Mouse (Mus musculus) spleen, postnatal 36 days (tissue): Measurements from ENCODE around the gene Peli3.
A peak's percentile ranks its signal among the peaks of the same experiment; 100 is the strongest.
"Not testable (repeated sequence)": the region's sequence is repeated elsewhere in the genome, so short reads cannot be mapped to it uniquely, and the experiment has no call there.

Source experiments
- DNase-seq, 2 experiments: peaks; one replicate each; pipeline ENCODE4 v3.0.0; 2022; ENCODE audit warnings: low spot score in 2 of 2, mixed read lengths in 1 of 2

Gene Peli3

DNA sequence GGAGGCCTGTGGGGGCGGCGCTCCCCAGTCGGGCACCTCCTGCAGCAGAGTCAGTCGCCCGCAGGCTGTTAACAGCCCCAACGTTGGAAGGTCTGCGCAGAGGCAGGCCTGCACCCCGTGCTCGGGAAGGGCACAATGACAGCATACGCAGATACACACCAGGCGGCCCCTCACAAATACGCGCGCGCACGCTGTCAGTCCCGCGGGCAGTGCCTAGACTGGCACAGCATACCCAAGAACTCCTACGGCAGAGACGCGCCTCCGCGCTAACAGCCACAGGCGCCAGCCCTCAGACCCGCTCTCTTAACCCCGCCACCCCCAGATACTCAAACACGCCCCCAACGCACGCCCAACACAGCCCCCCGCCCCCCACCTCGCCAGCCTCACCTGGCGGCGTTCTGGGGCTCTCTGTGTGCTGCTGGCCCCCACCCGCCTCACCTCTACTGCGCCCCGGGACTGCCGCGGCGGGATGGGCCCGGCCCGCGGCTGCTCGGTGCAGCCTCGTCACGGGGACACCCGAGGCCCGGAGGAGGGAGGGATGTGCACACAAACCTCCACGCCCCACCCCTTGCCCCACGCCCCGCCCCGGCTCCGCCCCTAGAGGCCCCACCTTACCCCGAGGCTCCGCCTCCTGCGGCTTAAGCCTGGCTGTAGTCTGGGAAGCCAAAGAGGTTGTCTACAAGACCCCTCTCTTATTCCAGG is at the start of gene Peli3:
Gene Peli3, minus strand, starts transcription at position 577 of the 702 bp plus-strand sequence.
- peak; percentile 75 to 80 for DNase-seq

DNA sequence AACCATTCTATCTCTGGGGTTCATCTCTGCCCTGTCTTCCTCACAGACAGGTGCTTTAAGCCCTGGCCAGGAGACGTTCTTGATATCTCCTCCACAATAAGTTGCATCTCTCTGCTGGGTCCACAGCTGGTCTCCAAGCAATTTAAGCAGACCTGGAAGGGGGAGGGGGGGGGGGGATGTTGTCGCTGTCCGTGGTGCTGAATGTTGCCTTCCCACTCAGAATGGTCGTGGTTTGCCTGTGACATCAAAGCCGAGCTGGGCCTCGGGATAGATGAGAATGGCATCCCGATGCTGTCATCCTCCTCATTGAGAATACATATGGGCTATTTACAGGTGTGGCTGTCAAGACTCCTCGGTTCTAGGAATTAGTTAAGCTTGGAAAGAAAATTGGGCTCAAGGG is 49.4 kb upstream of the Peli3 start:
- DNase-seq = no peak

DNA sequence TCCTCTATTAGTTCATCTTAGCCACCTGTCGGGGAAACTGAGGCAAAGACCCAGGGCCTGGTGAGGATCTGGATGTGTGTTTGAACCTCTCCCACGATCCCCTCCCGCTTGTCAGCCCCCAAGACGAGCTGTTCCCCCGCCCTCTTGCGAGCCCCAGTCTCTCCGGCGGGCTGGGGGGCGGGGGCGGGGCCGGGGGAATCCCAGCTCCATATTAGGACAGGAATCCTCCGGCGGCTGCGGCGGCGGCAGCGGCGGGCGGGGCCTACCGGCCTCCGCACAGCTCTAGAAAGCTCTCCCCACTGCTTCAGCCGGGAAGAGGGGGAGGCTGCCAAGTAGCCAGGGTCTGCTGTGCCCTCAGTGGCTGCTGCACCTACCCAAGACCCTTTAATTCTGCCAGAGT is 47.8 kb upstream of the Peli3 start:
- DNase-seq = no peak

DNA sequence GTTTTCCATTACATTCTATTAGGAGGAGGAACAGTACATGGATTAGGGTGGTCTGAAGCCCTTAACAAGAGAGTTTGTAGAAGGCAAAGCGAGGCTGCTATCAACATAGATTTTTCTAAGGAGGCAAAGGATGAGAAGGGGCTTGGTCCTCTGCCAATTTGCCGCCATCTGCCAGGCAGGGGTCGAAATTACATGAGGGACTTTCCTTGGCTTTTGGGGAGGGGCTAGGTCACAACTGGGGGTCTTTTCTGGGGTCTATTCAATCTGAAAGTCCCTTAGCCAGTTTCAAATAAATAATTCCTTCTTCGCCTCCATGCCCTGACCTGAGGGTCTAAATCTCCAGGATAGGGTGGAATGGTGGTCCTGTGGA is 47.3 kb upstream of the Peli3 start, which contains the start of gene Npas4:
Gene Npas4, minus strand, starts transcription at position 61 of the 370 bp plus-strand sequence.
- no peak for DNase-seq

DNA sequence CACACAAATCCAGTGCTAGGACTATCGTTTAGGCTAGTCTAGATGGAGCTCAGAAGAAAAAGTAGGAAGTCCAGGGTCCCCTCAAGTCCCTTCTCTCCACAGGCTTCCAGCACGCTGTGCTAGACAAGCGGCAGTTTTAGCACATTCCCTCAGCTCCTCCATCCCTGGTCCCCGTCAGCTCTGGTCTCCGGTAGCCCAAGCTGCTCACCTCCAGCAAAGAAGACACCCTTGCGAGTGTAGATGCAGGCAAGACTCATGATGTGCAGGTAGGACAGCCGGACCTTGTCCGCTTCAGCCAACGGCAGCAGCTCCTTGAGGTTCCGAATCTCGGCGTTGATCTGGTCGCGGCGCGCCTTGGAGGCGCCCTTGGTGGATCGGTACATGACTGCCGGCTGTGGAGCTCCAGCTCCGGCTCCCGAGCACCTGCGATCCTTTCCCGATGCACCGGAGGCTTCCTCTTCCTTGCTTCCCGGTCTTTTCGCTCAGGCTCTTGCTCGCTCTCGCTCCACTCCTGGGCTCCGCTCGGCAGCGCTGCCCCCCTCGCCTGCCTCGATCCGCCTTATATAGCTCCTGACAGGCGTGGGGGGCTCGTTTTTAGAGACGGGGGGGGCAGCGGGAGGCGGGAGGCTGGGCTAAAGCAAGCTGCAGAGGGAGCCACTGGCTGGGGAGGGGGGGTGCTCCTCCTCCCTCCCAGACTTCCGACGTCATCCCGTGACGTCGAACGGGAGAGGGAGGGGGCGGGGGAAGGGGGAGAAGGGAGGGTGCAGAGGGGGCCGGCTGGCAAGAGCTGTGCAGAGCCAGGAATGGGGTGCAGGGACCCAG is 46.7 kb upstream of the Peli3 start:
- DNase-seq = no peak

DNA sequence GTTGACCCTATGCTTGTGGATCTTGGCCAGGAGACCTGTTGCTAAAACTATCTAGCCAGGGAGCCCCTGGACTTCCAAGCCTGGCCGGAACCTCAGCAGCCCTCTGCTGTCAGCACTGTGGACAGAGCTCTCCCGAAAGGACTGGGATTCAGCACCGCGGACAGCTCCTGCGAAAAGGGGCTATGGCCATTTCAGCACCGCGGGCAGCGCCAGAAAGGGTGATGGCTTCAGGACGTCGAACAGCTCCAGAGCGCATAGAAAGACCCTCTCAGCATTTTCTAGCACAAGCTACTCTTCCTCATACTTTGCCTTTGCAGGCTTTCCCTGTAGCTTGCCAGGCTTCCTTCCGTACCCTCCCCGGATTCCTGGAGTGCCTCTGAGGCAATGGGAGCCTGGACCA is 46.1 kb upstream of the Peli3 start:
- DNase-seq = peak; percentile 42 to 67

DNA sequence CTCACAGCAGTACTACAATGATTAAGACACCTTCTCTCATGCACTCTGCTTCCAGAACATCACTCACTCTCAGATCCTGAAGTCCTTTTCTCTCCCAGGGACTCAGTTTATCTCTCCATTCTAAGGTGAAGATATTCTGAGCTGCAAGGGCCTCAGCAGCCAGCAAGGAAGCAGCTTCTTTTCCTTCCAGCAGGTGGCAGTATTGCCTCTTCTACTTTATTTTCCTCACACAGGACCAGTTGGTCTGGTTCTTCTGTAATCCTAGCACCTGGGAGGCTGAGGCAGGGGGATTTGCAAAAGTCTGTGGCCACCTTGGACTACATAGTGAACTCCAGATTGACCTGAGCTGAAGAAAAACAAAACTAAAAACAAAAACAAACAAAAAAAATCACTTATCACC is 38.8 kb upstream of the Peli3 start:
- no peak for DNase-seq

DNA sequence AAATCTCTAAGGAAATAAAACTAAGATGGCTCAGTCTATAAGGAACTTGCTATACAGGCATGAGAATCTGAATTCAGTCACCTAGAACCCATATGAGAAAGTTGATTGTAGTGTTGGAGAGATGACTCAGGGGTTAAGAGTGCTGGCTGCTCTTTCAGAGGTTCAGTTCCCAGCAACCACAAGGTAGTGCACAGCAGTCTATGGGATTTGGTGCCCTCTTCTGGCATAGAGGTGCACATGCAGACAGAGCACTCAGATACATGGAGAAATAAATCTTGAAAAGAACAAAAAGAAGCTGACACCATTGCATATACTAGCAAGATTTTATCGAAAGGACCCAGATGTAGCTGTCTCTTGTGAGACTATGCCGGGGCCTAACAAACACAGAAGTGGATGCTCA is 25.3 kb upstream of the Peli3 start:
- no peak for DNase-seq

DNA sequence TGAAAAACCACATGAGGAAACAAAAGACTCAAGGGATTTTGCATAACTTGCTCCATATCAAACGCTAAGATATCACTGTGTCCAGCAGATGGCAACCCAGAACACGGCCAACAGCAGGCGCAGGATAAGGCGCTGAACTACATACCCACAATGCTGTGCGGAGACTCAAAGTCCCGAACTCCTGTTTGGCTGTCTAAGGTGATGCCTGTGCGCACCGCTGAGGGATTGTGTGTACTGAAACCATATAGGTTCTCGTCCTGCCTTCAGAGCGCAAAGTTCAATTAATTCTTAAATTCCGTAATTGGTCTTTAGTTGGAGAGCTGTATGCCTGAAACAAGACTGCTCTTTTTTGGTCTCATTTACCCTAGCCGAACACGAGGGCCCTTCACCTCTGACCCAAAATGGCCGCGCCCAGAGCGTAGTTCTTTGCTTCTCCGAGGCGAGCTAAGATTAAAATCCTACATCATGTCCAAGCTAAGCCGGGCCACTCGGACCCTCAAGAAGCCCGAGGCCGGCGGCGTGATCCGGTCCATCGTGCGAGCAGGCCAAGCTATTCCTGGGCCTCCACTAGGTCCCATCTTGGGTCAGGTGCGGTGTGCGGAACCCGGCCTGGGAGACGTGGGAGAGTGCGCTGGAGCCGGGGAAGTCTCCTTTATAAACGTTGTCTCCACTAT is 19.1 kb upstream of the Peli3 start, which contains the start of gene Mrpl11:
Gene Mrpl11, plus strand, starts transcription at position 220 of the 674 bp plus-strand sequence.
- DNase-seq = peak; percentile 86 to 89

DNA sequence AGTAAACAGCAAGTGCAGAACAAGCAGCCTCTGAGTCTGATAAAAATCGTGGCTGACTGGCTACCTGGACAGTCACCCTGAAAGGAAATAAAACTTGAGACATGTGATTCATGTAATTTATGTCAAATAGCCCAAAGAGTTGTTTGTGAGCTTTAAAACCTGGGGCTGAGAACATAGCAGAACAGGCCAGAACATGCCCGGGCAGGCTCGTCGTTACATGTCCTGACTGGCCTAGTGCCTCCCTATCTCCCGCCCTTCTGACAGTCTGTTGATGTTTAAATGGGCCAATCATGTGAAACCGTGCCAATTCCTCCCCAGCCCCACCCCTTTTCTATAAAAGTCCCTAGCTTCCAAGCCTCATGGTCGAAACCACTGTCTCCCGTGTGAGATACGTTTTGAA is 5.7 kb upstream of the Peli3 start:
- not testable (repeated sequence) for DNase-seq

DNA sequence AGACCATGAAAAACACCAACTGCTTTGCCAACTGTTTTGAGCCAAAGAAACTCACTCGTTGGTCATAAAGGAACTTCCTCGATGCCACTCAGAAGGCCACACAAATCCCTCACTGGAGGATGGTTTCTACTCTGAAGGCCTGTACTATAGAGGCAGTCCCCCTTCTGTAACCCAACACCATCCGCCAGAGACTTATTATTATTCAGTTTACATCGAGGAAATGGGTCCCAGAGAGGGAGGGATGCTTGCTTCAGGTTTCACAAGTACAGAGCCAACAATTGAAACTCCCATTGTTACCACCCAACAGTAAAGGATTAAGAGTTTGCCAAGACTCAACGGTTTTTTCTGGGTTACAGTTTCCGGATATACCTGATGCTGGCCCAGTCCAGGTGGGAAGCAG is 2.6 kb upstream of the Peli3 start:
- no peak for DNase-seq

DNA sequence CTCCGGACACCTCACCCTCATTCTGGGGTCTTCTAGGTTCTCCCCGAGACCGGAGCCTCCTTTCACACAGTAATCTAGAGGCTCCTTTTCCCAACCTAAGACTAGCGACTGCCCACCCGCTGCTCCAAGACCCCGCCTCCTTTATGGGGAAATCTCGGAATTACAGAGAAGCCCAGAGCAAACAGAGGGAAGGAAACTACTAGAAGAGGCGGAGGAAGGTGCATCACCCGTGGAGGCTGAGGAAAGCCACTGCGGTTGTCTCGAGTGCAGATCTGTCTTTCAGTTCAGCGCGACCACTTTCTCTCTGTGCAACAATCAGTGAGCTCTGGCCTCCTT is 294 bp upstream of the Peli3 start:
- no peak for DNase-seq

DNA sequence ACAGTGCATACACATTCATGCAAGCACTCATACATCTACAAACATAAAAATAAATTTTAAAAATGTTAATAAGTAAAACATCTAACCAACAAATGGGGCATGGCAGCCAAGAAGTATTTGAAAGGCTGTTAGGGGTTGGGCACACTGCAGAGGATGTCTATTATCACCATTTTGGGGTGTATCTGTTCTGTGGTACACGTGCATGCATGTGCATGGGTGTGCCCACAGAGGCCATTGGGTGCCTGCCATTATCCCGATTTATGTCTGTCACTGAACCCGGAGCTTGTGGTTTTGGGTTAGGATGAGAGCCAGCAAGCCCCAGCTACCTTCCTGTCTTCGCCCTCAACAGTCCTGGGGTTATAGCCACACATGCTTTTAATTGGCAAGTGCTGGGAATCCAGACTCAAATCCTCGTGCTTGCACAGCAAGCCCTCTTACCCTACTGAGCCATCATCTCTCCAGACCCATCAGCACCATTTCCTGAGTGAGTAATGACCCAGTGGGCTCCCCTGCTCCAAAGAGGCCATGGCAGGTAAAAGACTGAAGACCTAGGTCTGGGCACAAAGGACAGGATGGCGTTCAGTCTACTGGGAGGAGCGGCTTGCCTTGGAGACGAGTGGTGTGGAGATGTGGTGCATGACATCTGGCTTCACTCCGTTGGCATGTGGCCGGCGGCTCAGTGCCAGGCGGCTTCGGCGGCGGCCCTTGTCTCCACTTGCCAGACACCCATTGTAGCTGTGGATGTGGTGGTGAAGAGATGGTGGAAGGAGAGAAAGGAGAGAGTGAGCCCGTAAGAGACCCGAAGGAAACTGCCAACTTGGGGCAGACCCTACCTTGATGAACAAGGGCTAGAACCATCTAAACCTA is 5.2 kb downstream of the Peli3 start:
- DNase-seq = no peak

DNA sequence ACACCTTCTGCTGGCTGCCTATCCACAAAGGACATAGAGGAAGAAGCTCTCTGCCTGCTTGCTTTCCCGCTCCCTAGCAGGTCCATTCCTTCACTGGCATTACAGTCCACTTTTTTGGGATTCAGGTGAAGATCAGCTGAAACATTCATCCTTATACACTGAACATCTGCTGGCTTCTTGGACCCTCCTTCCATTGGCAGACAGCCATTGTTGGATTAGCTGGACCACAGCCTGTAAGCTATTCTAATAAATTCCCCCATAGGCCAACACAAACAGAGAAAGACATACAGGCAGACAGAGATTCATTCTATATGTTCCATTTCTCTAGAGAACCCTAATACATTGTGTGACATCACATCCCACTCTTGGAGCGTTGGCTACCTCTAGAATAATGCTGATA is 6.0 kb downstream of the Peli3 start:
- DNase-seq = no peak

DNA sequence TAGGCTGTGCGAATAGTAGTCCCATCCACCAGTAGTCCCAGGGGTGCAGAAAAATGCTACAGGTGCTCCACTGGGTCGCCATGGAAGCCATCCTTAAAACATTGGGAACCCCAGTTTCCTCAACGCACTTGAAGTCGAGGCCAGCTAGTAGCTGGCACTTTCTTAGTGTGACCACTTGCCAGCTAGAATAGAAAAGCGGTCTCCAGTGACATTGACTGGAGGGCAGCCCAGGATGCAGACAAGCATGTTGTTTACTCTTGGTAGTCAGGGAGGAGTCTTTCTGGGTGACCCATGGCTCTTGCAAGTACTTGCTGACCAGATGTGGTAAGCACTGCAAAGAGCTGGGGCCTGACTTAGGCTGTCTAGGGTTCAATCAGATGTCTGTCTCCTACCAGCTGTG is 14.1 kb downstream of the Peli3 start:
- DNase-seq = no peak

DNA sequence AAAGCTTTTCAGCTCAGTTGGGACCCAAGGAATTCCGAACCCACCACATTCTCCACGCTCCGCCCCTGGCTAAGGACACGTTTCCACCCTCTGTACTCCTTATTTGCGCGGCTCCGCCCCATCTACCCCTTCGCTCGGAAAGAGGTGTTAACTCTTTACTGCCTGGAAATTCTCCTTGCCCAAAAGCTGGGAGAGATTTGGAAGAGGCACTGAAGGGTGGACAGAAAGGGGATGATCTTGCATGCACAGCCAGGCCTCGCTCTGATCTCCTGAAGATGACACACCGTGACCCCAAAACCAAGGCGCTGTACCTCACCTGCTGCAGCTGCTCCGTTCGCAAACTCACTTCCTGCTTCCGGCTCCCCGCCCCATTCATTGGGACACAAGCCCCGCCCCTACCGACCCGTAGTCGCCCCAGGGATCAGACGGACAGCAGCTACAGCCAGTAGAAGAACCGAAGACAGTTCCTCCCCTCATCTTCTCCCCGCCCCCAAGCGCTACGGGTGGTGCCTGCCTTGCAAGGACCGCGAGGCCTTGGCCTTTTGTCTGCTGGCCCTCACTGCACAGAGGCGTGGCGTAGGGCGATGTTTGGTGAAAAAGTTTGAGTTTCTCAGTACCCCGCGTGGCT is 14.9 kb downstream of the Peli3 start, which contains the start of gene Dpp3:
Gene Dpp3, minus strand, starts transcription at position 384 of the 628 bp plus-strand sequence.
- DNase-seq = peak; percentile 98

DNA sequence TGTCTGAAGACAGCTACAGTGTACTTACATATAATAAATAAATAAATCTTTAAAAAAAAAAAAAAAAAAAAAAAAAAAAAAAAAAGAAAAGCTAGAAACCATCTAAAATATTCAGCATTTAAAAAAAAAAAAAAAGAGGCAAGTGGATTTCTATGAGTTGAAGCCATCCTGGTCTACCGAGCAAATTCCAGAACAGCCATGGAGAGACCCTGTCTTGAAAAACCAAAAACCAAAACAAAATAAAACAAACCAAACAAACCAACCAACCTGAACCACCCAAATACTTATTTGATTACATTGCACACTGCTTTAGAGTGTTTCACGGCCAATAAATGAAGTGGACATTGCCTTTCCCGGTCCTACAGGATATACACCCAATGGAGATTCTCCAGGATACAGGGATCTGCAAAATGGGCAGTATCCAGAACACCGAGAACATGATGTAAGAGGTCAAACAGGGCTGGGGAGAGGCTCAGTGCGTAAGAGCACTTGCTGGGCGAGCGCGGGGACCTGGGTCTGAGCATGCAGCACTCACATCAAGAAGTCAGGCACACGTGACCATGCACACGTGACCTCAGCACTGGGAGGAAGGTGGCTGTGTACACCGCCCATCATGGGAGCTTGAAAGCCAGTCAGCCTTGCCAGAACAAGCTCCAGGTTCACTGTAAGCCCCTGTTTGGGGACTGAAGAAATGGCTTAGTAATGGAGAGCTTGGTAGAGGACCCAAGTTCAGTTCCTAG is 17.6 kb downstream of the Peli3 start:
- no peak for DNase-seq

DNA sequence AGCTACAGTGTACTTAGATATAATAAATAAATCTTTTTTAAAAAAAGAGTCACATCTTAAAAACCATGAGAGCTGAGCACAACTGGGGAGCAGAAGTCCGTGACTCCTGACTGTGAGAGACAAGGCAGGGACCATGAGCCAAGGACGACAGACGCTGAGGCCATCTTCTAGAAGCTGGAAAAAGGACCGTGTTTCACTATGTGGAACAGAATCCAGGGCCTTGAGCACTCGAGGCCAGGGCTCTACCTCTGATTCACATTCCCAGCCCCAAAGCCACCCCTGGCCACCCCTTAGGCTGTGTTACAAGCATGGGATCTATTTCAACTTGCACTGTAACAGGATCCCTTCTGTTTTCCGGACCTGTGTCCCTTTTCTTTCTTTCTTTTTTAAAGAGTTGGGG is 23.3 kb downstream of the Peli3 start:
- no peak for DNase-seq

DNA sequence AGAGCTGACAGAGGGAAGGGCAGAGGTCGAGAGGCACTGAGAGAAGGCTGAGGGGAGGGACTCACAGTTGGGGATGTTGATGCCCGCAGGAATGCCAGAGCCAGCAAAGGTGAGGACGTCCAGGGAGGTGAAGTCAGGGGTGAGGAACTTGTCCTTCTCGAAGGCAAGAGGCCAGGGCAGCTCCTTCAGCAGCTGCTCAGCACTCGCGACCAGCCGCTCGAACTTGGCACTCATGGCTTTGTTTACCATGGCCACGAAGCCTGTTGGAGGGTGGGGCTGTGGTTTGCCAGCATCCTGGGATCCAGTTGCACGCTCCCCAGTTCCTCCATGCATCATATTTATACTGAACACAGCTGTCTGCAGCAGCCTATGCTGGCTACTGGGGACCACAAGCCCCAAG is 26.1 kb downstream of the Peli3 start:
- no peak for DNase-seq

DNA sequence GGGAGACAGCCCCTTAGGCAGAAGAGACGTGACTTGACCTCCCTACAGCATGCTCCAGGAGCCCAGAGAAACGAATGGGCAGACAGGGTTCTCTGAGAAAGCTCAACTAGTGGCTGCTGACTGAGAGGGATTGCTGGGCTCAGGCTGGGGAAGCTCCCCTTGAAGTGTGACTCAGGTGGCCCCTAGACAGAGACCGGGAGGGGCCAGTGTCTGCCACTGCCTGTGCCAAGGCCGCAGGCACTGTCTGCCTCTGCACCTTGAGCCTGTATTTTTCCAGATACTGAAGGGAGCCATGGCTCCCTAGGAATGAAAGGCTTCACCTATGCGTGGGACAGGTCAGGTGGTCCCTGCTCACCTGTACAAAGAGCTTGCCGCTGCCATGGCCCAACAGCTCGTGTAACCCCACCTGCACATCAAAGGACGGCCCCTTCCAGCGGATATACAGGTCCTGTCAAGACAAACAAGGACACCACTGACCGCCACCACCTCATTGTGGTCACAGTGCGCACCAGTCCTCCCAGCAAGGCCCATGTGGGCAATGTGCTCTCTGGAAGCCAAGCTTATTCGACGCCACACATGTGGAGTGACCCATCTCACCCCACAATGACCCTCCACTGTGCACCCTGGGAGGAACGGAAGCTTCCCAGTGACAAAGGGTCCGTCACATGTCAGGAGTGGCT is 26.9 kb downstream of the Peli3 start:
- no peak for DNase-seq
